In genomic region chr14:79293119-79293780, GRCm38 (mm10) we compare ENCODE assay signal across 1 mouse cellular context.
TF ChIP-seq lines count a peak whose summit lies in the region.

No protein-coding gene starts in this region.

TF ChIP-seq in CH12.LX, 34 proteins besides CTCF, POLR2A, EP300 and RAD21 (continued from another document):
- TF ChIP-seq JUND (conservative IDR thresholded peaks at IDR 0.05; ENCODE audit: low read depth, low read length) (no peak), MXI1 (IDR thresholded peaks at IDR 0.05; ENCODE audit: low read depth, low read length) (no peak), NELFE (IDR thresholded peaks at IDR 0.05; ENCODE audit: low read depth, low read length) (no peak), ZKSCAN1 (IDR thresholded peaks at IDR 0.05; ENCODE audit: borderline replicate concordance, low read depth, low read length) (no peak), RCOR1 (conservative IDR thresholded peaks at IDR 0.05; ENCODE audit: low read depth, low read length) (0 out of 2 replicates have a peak, but pooled peaks have one; percentile 19), PAX5 (IDR thresholded peaks at IDR 0.05; ENCODE audit: low read length) (no peak)
TF ChIP-seq in CH12.LX: peak in this region for 6.
